Mouse (Mus musculus) adrenal gland (tissue): ENCODE measurements at regions not wholly inside any gene's neighbourhood (a gene's known extent, or its start where the extent isn't known, plus 50 kb on each side); places are given as distances from the start of the nearest gene placed in this dataset.

Source experiments
- intact Hi-C: fragments of 180-260 bp; cut with DNase I; formaldehyde crosslinking; loops from one replicate; pipeline ENCODE4 v1.15.1; 2025

GRCm38 (mm10) chr9:87961796-87962195 lies 230.7 kb upstream of the Tbx18 start:
- intact Hi-C loops: no loop called here

GRCm38 (mm10) chr9:87964508-87964907 lies 233.4 kb upstream of the Tbx18 start:
- intact Hi-C loops: no loop called here

- intact Hi-C loops: no loop called here
These were observed 234.2 kb upstream of the Tbx18 start for GRCm38 (mm10) chr9:87965103-87965780.

GRCm38 (mm10) chr9:87968190-87969082 lies 237.4 kb upstream of the Tbx18 start:
- intact Hi-C loops: no loop called here

- intact Hi-C loops: no loop called here
These were observed 239.5 kb upstream of the Tbx18 start for GRCm38 (mm10) chr9:87970586-87970985.

- intact Hi-C loops: no loop called here
These were observed 240.7 kb upstream of the Tbx18 start for GRCm38 (mm10) chr9:87971791-87972190.

- intact Hi-C loops: no loop called here
These were observed 242.5 kb upstream of the Tbx18 start for GRCm38 (mm10) chr9:87973531-87973930.

- intact Hi-C loops: no loop called here
These were observed 253.8 kb upstream of the Tbx18 start for GRCm38 (mm10) chr9:87984910-87985309.

- intact Hi-C loops: no loop called here
These were observed 254.4 kb upstream of the Tbx18 start for GRCm38 (mm10) chr9:87985439-87985838.

- intact Hi-C loops: no loop called here
These were observed 275.1 kb upstream of the Tbx18 start for GRCm38 (mm10) chr9:88005945-88006700.

GRCm38 (mm10) chr9:88023752-88024151 lies 292.7 kb upstream of the Tbx18 start:
- intact Hi-C loops: no loop called here

GRCm38 (mm10) chr9:88025936-88026335 lies 294.9 kb upstream of the Tbx18 start:
- intact Hi-C loops: no loop called here

GRCm38 (mm10) chr9:88030509-88031148 lies 296.4 kb upstream of the Nt5e start:
- intact Hi-C loops: no loop called here

GRCm38 (mm10) chr9:88037560-88037959 lies 289.4 kb upstream of the Nt5e start:
- intact Hi-C loops: no loop called here

GRCm38 (mm10) chr9:88049270-88049669 lies 277.7 kb upstream of the Nt5e start:
- intact Hi-C loops: no loop called here

- intact Hi-C loops: no loop called here
These were observed 277.2 kb upstream of the Nt5e start for GRCm38 (mm10) chr9:88049792-88050191.

- intact Hi-C loops: no loop called here
These were observed 268.4 kb upstream of the Nt5e start for GRCm38 (mm10) chr9:88058551-88058950.

GRCm38 (mm10) chr9:88059005-88059404 lies 268.0 kb upstream of the Nt5e start:
- intact Hi-C loops: no loop called here

- intact Hi-C loops: no loop called here
These were observed 262.9 kb upstream of the Nt5e start for GRCm38 (mm10) chr9:88063973-88064676.

- intact Hi-C loops: no loop called here
These were observed 261.9 kb upstream of the Nt5e start for GRCm38 (mm10) chr9:88065057-88065456.

- intact Hi-C loops: no loop called here
These were observed 261.2 kb upstream of the Nt5e start for GRCm38 (mm10) chr9:88065777-88066176.
